Mouse (Mus musculus) spleen, adult 2 months (tissue): ENCODE measurements around the gene Psmc5. TPM values are rescaled to one million over a fixed set of nuclear protein-coding genes. Genes with fewer than 3 reads are reported as not detected.

Experiments
- DNase-seq, 2 experiments: peaks; one replicate each; pipeline versions ENCODE4 v3.0.0 to v3.0.0-alpha.2; 2012 to 2021; ENCODE audit warnings: low spot score in 2 of 2, low read depth in 1 of 2
- H3K27ac ChIP-seq: fragments of 200-500 bp; 2 replicates; pipeline ENCODE4 v1.5.1; 2012; ENCODE audit warnings: low read length, inconsistent platforms; ENCODE audit not compliant: insufficient read depth
- H3K27me3 ChIP-seq: fragments of 200-500 bp; 2 replicates; pipeline ENCODE4 v1.6.1; 2012; ENCODE audit warnings: mild to moderate bottlenecking, moderate library complexity, low read length, inconsistent platforms; ENCODE audit not compliant: control insufficient read depth, insufficient read depth
- H3K36me3 ChIP-seq: fragments of 200-500 bp; 2 replicates; pipeline ENCODE4 v1.6.1; 2012; ENCODE audit warnings: mild to moderate bottlenecking, low read length, inconsistent platforms; ENCODE audit not compliant: control insufficient read depth, insufficient read depth
- H3K4me1 ChIP-seq: fragments of 200-500 bp; 2 replicates; pipeline ENCODE4 v1.6.1; 2011; ENCODE audit warnings: inconsistent platforms; ENCODE audit not compliant: control insufficient read depth, insufficient read depth, insufficient read length
- H3K4me3 ChIP-seq: fragments of 200-500 bp; 2 replicates; pipeline ENCODE4 v1.5.1; 2011; ENCODE audit warnings: mild to moderate bottlenecking, inconsistent platforms; ENCODE audit not compliant: insufficient read depth, insufficient read length; ENCODE audit errors: extremely low read depth
- CTCF ChIP-seq: fragments of 200-500 bp; IDR thresholded peaks from 2 replicates; pipeline ENCODE4 v1.5.1; 2011; ENCODE audit warnings: mild to moderate bottlenecking, inconsistent platforms; ENCODE audit not compliant: insufficient read depth, insufficient read length, insufficient replicate concordance; ENCODE audit errors: extremely low read depth
- POLR2A ChIP-seq: fragments of 200-500 bp; IDR thresholded peaks from 2 replicates; pipeline ENCODE4 v1.6.1; 2011; ENCODE audit warnings: low read depth, low read length, inconsistent platforms
- WGBS: fragments of 180-500 bp; shearing (Covaris S2); methylation state at CpG from one replicate; pipeline ENCODE4 v1.1.7; 2018; 5-methylcytosine and 5-hydroxymethylcytosine counted together
- polyA plus RNA-seq: library from polyadenylated mRNA; depleted of rRNA; stranded (reverse); fragments of >200 nt; gene quantifications from 2 replicates; pipeline ENCODE4 v1.2.3, GENCODE M21; 2012; rRNA removed

Gene Psmc5
- polyA plus RNA-seq: 18.6 and 18.9 TPM in 2 replicates

GRCm38 (mm10) chr11:106255685-106256451 is at the start of gene Psmc5, which contains the start of gene Ftsj3:
TSS of gene Psmc5 (plus strand) at chr11:106256154.
TSS of gene Ftsj3 (minus strand) at chr11:106256079.
- Histone ChIP-seq H3K27me3 (no peaks in the 10 kb centered on the region), H3K4me1 (no peaks in the 10 kb centered on the region; the same call in 1 of the 2 replicates), H3K4me3 (peak within 1 kb of the TSS; percentile 80), H3K27ac (peak within 1 kb of the TSS; percentile 60), H3K36me3 (peaks cover 20% of the 10 kb centered on the region)
- 1% methylated on average over 42 of the region's 42 CpGs for WGBS
- peak; percentile 63 for TF ChIP-seq POLR2A
- TF ChIP-seq CTCF: no peak
- DNase-seq: peak; percentile 94 to 99

- Histone ChIP-seq H3K27ac (no peak overlapping the region), H3K27me3 (no peaks in the 10 kb centered on the region), H3K36me3 (peaks cover 32% of the 10 kb centered on the region), H3K4me1 (peaks cover 6% of the 10 kb centered on the region; the same call in 1 of the 2 replicates), H3K4me3 (no peak overlapping the region)
- TF ChIP-seq POLR2A (no peak), CTCF (no peak)
- WGBS: 92% methylated on average over 8 of the region's 8 CpGs
- no peak for DNase-seq
Measured at GRCm38 (mm10) chr11:106212771-106213170, 43.2 kb upstream of the Psmc5 start.

- WGBS: 86% methylated on average over 5 of the region's 5 CpGs
- Histone ChIP-seq H3K4me1 (peaks cover 6% of the 10 kb centered on the region), H3K4me3 (no peak overlapping the region), H3K36me3 (peaks cover 16% of the 10 kb centered on the region), H3K27me3 (no peaks in the 10 kb centered on the region), H3K27ac (no peak overlapping the region)
- TF ChIP-seq CTCF (no peak), POLR2A (no peak)
- DNase-seq: no peak
Measured at GRCm38 (mm10) chr11:106214856-106215255, 41.1 kb upstream of the Psmc5 start.

- peaks cover 11% of the 10 kb centered on the region for H3K36me3 ChIP-seq
- H3K27ac ChIP-seq: no peak overlapping the region
- 13% methylated on average over 7 of the region's 7 CpGs for WGBS
- TF ChIP-seq POLR2A: no peak
- DNase-seq: no peak
- no peaks in the 10 kb centered on the region for H3K27me3 ChIP-seq
- peaks cover 6% of the 10 kb centered on the region for H3K4me1 ChIP-seq
- H3K4me3 ChIP-seq: peak overlapping the region; percentile 83
Measured at GRCm38 (mm10) chr11:106215450-106215859, 40.5 kb upstream of the Psmc5 start.

- under 1% methylated on average over 46 of the region's 46 CpGs for WGBS
- TF ChIP-seq POLR2A: peak; percentile 33; the same call in 1 of the 2 replicates
- TF ChIP-seq CTCF: no peak
- Histone ChIP-seq H3K4me1 (peaks cover 6% of the 10 kb centered on the region), H3K27ac (peak within 1 kb of the TSS; percentile 97), H3K36me3 (peaks cover 7% of the 10 kb centered on the region), H3K4me3 (peak within 1 kb of the TSS; percentile 97), H3K27me3 (no peaks in the 10 kb centered on the region)
- peak; percentile 91 to 99 for DNase-seq
Measured at GRCm38 (mm10) chr11:106215927-106216729, 39.8 kb upstream of the Psmc5 start, which contains the start of gene Ccdc47. TSS of gene Ccdc47 (minus strand) at chr11:106216344.

- DNase-seq: peak; percentile 87 to 92
- Histone ChIP-seq H3K4me3 (peak within 1 kb of the TSS; percentile 97), H3K27me3 (no peaks in the 10 kb centered on the region), H3K27ac (peak within 1 kb of the TSS; percentile 97), H3K36me3 (peaks cover 3% of the 10 kb centered on the region; the same call in 1 of the 2 replicates), H3K4me1 (peaks cover 6% of the 10 kb centered on the region)
- TF ChIP-seq POLR2A (peak; percentile 53), CTCF (no peak)
- WGBS: under 1% methylated on average over 70 of the region's 70 CpGs
Measured at GRCm38 (mm10) chr11:106216730-106217490, 39.0 kb upstream of the Psmc5 start, which contains the start of gene Ddx42. TSS of gene Ddx42 (plus strand) at chr11:106216926.
